Mouse (Mus musculus): ENCODE measurements at regions not wholly inside any gene's neighbourhood (a gene's known extent, or its start where the extent isn't known, plus 50 kb on each side); places are given as distances from the start of the nearest gene placed in this dataset.

GRCm38 (mm10) chr17:70942478-70942877 lies 60.0 kb upstream of the Myom1 start:
- no peak for DNase-seq

DNA sequence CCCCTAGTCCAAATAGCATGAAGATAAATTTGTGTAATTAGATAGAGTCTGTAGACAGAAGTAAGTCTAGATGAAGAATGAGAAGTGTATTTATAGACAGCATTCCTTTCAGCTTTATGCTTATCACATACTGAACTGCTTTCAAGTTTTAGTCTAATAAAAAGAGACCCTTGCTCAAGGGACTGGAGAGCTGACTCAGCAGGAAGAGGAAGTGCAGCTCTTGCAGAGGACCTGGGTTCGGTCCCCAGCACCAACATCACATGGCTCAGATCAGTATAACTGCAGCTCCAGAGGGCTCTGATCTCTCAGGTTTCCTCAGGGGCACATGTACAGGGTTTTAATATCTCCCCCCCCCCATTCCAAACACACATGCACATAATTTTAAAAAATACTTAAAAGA lies 68.2 kb upstream of the Myom1 start:
- DNase-seq = no peak

- DNase-seq = no peak
Observed at GRCm38 (mm10) chr17:70933122-70934050, 69.0 kb upstream of the Myom1 start.

DNA sequence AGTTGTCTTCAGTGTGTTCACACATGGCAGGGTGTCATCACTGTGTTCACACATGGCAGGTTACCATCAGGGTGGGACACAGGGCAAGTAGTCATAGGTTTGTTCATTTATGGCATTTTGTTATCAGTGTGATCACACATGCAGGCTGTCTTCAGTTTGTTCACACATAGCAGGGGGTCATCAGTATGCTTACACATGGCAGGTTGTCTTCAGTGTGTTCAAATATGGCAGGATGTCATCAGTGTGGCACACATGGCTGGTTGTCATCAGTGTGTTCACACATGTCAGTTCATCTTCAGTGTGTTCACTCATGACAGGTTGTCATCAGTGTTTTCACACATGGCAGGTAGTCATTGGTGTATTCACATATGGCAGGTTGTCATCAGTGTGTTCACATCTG lies 69.9 kb upstream of the Myom1 start:
- no peak for DNase-seq

- no peak for DNase-seq
Observed at GRCm38 (mm10) chr17:70930600-70930999, 71.8 kb upstream of the Myom1 start.

GRCm38 (mm10) chr17:70929582-70929981 lies 72.9 kb upstream of the Myom1 start:
- DNase-seq = no peak

- no peak for DNase-seq
Observed at GRCm38 (mm10) chr17:70924565-70925220, 71.3 kb upstream of the Tgif1 start.

- no peak for DNase-seq
Observed at GRCm38 (mm10) chr17:70921681-70922080, 68.3 kb upstream of the Tgif1 start.

DNA sequence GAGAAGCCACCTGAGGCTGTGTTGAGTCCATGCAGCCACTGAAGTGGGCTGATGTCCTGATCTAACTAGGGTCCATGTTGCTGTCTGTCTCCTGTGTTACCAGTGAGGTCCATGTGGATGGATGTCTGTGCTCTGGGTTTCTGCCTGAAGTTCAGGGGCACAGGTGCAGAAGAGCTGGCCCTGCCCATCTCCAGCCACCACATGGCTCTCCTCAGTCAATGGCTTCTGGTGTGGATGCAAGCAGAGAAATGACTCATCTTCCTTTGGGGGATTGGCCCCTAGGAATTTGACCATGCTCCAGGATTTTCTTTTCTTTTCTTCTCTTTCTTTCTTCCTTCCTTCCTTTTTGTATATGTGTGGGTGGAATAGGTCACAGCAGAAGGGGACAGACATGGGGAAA lies 66.8 kb upstream of the Tgif1 start:
- no peak for DNase-seq

DNA sequence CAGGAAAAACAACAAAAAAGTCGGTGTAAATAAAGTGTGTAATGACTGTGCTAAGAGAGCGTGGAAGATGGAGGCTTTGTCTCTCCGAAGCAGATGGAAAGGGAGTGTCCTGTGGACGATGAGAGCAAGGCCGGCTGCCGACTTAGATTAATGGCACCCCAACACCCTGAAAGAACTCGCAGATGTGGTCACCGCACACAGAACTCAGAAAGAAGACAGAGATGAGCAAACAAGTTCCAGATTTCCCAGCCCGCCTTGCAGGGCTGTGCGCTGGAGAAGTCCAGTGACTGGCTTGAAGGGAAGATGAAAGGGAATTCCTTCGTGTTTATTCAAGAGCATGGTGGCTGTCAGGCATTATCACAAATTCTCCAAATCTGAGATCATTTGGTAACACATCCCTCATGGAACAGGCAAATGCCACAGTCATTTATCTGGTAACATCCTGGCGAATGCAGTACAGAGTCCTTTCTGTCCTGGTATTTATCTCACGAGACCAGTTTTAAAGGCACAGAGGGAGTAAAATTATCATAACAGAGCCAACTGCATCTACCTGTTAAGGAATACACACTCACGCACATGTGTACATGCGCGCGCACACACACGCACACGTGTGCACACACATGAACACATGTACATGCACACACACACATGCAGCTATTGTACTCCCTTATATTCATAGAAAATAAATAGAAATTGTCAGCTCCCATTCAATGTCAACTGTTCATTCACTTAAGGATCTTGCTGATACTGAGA lies 64.0 kb upstream of the Tgif1 start:
- peak; percentile 15 for DNase-seq

DNA sequence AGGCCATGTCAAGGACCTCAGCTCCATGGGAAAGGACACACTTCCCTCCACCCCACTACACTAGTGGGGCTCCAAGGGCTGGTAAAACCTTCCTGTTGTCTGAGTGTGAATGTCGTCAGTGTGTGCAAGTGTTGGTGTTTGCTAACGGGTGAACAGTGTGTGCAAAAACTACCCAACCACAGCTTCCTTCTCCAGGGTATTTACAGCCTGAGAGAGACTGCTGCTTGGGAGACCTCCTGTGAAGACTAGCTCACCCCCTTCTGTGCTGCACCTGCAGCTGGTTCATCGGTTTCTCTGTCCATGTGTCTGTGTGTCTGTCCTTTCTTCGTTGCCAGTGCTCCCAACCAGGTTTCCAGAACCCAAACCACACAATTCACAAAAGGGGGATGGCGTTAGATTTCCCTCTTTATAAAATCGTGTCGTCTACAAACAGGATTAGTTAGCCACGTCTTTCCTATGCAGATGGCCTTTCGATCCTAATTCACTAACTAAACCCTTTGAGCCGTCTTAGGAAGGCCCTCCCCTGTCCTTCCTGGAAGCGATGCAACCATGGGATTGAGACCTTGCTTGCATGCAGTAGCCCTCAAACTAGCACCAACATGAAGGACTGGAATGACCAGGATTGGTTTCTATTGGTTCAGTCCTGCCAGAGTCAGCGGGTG lies 62.9 kb upstream of the Tgif1 start:
- DNase-seq = no peak

GRCm38 (mm10) chr17:70915445-70915844 lies 62.1 kb upstream of the Tgif1 start:
- no peak for DNase-seq

DNA sequence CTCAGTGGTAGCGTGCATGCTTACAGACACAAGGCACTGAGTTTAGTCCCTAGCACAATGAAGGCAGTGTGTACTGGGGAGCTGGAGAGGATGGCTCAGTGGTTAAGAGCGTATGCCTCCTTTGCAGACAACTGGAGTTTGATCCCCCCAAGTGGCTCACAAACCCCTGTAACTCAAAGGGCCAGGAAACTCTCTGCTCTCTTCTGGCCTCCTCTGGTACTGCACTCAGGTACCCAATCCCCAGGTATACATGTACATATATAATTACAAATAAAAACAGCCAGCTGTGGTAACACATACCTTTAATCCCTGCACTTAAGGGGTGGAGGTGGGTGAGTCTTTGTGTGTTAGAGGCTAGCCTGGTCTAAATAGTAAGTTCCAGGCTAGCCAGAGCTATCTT lies 56.9 kb upstream of the Tgif1 start:
- DNase-seq = no peak

- no peak for DNase-seq
Observed at GRCm38 (mm10) chr17:70909573-70909972, 56.2 kb upstream of the Tgif1 start.

DNA sequence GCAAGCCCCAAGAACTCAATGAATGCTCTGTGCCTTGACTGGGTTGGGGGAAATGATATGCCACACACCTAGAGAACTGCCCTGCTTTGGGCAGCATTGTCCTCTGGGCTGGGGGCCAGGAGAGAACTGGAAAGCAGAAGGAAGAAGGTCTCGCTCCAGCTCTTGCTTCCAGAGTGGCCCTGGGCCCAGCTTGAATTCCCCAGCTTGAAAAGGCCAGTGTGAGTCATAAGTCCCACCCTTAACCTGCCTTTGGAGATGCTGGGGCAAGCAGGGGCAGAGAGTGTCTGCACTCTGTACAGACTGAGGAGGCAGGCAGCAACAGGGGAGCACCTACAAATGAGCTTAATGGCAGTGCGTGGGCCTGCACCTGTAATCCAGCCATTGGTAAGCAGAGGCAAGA lies 55.0 kb upstream of the Tgif1 start:
- DNase-seq = no peak

All from adrenal gland, adult 8-10 months (tissue).